Comparison of ENCODE assay signal across 19 mouse cellular contexts in the genomic region with DNA sequence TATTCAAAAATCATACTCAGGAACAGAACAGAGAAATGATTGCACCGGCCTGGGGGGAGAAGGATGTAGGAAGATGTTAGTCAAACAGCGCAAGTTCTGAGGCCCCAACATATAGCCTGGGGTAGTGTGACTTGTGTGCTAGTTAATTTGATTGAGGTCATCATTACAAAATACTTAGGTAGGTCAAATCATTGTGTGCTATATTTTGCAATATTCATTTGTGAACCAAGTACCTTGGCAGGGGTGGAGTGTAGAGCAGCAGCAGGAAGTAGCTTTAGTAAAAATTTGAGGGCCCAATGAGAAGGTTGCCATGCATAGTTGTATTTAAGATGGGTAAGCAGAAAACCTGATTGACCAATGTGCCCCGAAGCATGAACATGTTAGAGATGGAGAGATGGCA.
A peak's percentile ranks its signal among the peaks of the same experiment; 100 is the strongest.
DNase-seq lines count a peak whose midpoint lies in the region; ATAC-seq and TF ChIP-seq lines count a peak whose summit lies in the region.
"Had no signal": no experiment of that assay in that cellular context is flagged by ENCODE, and none has a peak within 500 bp of the region (broad histone marks: within the 10 kb centered on the region; RNA-seq: fewer than 3 reads in every experiment).

No protein-coding gene starts in this region.

- 94% methylated on average over 3 of the region's 3 CpGs for WGBS in midbrain, postnatal 0 days

- DNase-seq in fat pad, adult 2 months (ENCODE audit: extremely low read depth, low read depth, low spot score), result peak; percentile 62
- DNase-seq in gonadal fat pad, adult 2 months (ENCODE audit: low read depth), result peak; percentile 72
- no peak for DNase-seq in gastrocnemius, postnatal 4 days (ENCODE audit: low spot score in 2 of 2)
- no peak for DNase-seq in midbrain, postnatal 0 days (ENCODE audit: low spot score)
- DNase-seq: adrenal gland, adult 2 months; adrenal gland, adult 8-10 months; adrenal gland, postnatal 10 days; adrenal gland, postnatal 14 days; adrenal gland, postnatal 25 days; adrenal gland, postnatal 36 days; B cell, adult 2 months; cerebellum, adult 11 months; cerebellum, adult 11-12 months; cerebellum, adult 18-20 months had no signal

- ATAC-seq in midbrain, postnatal 0 days (ENCODE audit: low FRiP score), result no peak
- ATAC-seq: activated CD4-positive, CD25-positive, alpha-beta regulatory T cell, adult 4 months; CD4-positive, CD25-positive, alpha-beta regulatory T cell, adult 4 months; Patski had no signal

- H3K27me3 ChIP-seq in midbrain, postnatal 0 days (ENCODE audit: insufficient read depth, low read length), result no peaks in the 10 kb centered on the region
- H3K27me3 ChIP-seq: CH12.LX, Patski had no signal

- no peak overlapping the region for H3K27ac ChIP-seq in midbrain, postnatal 0 days (ENCODE audit: low read depth, low read length)

- H3K4me3 ChIP-seq in midbrain, postnatal 0 days (ENCODE audit: low read depth, low read length), result no peak overlapping the region

- no peak for TF ChIP-seq CTCF in midbrain, postnatal 0 days (IDR thresholded peaks at IDR 0.05)

- H3K9ac ChIP-seq in midbrain, postnatal 0 days (replicated peaks; ENCODE audit: low read length, poor library complexity, severe bottlenecking), result no peak overlapping the region

- no peak overlapping the region for H3K4me2 ChIP-seq in midbrain, postnatal 0 days (ENCODE audit: low read depth, low read length, poor library complexity, severe bottlenecking)

- no peaks in the 10 kb centered on the region for H3K9me3 ChIP-seq in midbrain, postnatal 0 days (ENCODE audit: low read length)

- H3K4me1 ChIP-seq in midbrain, postnatal 0 days (ENCODE audit: insufficient read depth, low read length), result no peaks in the 10 kb centered on the region

- H3K36me3 ChIP-seq in midbrain, postnatal 0 days (ENCODE audit: insufficient read depth, low read length), result no peaks in the 10 kb centered on the region
- H3K36me3 ChIP-seq: G1E had no signal

Comparison
In these comparisons a context has a peak if more than half of its experiments do, and no peak if none do; other contexts are left out.
1. DNase-seq: peak in fat pad, adult 2 months (single experiment) and gonadal fat pad, adult 2 months (single experiment); none in gastrocnemius, postnatal 4 days (0 of 2) and midbrain, postnatal 0 days (single experiment).